ENCODE assay signal across 8 mouse cellular contexts in the genomic region with DNA sequence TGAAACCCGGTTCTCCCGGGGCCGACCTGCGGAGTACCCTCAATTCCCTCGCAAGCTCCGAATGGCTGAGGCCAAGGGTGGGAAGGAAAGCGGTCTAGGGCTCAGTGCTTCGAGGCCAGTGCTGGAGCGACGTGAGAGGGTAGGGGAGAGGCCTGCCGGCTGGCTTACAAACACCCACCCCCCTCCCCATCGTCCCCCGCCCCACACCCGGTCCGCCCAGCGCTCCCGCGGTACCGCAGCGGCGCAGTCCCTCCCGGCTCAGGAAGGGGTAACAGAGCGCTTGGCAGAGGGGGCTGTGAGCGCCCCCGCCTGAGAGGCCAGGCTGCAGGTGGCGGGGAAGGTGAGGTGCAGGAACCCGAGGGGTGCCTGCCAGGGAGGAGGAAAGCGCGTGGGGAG. TPM values are rescaled to one million over a fixed set of nuclear protein-coding genes. Genes with fewer than 3 reads are reported as not detected.
DNase-seq lines count a peak whose midpoint lies in the region; ATAC-seq lines count a peak whose summit lies in the region.

Gene Dmrt3, plus strand, starts transcription at position 287 of the 396 bp plus-strand sequence.

- no peaks in the 10 kb centered on the region for H3K36me3 ChIP-seq in lung, embryonic 16.5 days (ENCODE audit: control insufficient read depth, insufficient read depth, low read length)
- H3K36me3 ChIP-seq in forebrain, embryonic 13.5 days (ENCODE audit: poor library complexity, severe bottlenecking), result no peaks in the 10 kb centered on the region
- no peaks in the 10 kb centered on the region for H3K36me3 ChIP-seq in liver, embryonic 12.5 days
- no peaks in the 10 kb centered on the region for H3K36me3 ChIP-seq in stomach, embryonic 16.5 days (ENCODE audit: control insufficient read depth, insufficient read depth, low read length)

- WGBS in lung, embryonic 16.5 days, result 0% methylated on average over 29 of the region's 29 CpGs
- WGBS in forebrain, embryonic 13.5 days, result under 1% methylated on average over 23 of the region's 29 CpGs
- 2% methylated on average over 24 of the region's 29 CpGs for WGBS in liver, embryonic 12.5 days (ENCODE audit: insufficient replicate concordance)
- WGBS in stomach, embryonic 16.5 days, result 0% methylated on average over 28 of the region's 29 CpGs

- H3K27ac ChIP-seq in lung, embryonic 16.5 days (ENCODE audit: low read length), result no peak within 1 kb of the TSS
- peak within 1 kb of the TSS; percentile 82 for H3K27ac ChIP-seq in forebrain, embryonic 13.5 days
- H3K27ac ChIP-seq in liver, embryonic 12.5 days, result no peak within 1 kb of the TSS
- H3K27ac ChIP-seq in stomach, embryonic 16.5 days (ENCODE audit: low read length), result no peak within 1 kb of the TSS

- no peaks in the 10 kb centered on the region for H3K9me3 ChIP-seq in lung, embryonic 16.5 days (ENCODE audit: control insufficient read depth, low read length)
- no peaks in the 10 kb centered on the region for H3K9me3 ChIP-seq in forebrain, embryonic 13.5 days (replicated peaks)
- no peaks in the 10 kb centered on the region for H3K9me3 ChIP-seq in liver, embryonic 12.5 days (replicated peaks)
- H3K9me3 ChIP-seq in stomach, embryonic 16.5 days (replicated peaks; ENCODE audit: control insufficient read depth, low read length), result no peaks in the 10 kb centered on the region

- H3K27me3 ChIP-seq in lung, embryonic 16.5 days (ENCODE audit: control insufficient read depth, insufficient read depth, low read depth, low read length), result peaks cover 94% of the 10 kb centered on the region
- peaks cover 90% of the 10 kb centered on the region for H3K27me3 ChIP-seq in forebrain, embryonic 13.5 days
- peaks cover 100% of the 10 kb centered on the region for H3K27me3 ChIP-seq in liver, embryonic 12.5 days (replicated peaks)
- peaks cover 88% of the 10 kb centered on the region for H3K27me3 ChIP-seq in stomach, embryonic 16.5 days (ENCODE audit: control insufficient read depth, insufficient read depth, low read length)

- no peak within 1 kb of the TSS for H3K9ac ChIP-seq in lung, embryonic 16.5 days (ENCODE audit: low read length)
- peak within 1 kb of the TSS; percentile 83 for H3K9ac ChIP-seq in forebrain, embryonic 13.5 days
- H3K9ac ChIP-seq in liver, embryonic 12.5 days, result no peak within 1 kb of the TSS
- peak within 1 kb of the TSS; percentile 38; the same call in 1 of the 2 replicates for H3K9ac ChIP-seq in stomach, embryonic 16.5 days (ENCODE audit: low read length)

- H3K4me1 ChIP-seq in lung, embryonic 16.5 days (replicated peaks; ENCODE audit: control insufficient read depth, insufficient read depth, low read length), result peaks cover 25% of the 10 kb centered on the region
- peaks cover 63% of the 10 kb centered on the region for H3K4me1 ChIP-seq in forebrain, embryonic 13.5 days
- H3K4me1 ChIP-seq in liver, embryonic 12.5 days, result peaks cover 23% of the 10 kb centered on the region
- H3K4me1 ChIP-seq in stomach, embryonic 16.5 days (ENCODE audit: control insufficient read depth, insufficient read depth, low read length), result peaks cover 23% of the 10 kb centered on the region

- no peak for DNase-seq in lung, postnatal 4 days
- no peak for DNase-seq in adrenal gland, postnatal 10 days
- DNase-seq in gastrocnemius, postnatal 36 days, result no peak

- H3K4me3 ChIP-seq in lung, embryonic 16.5 days (ENCODE audit: low read length), result peak within 1 kb of the TSS; percentile 34
- peak within 1 kb of the TSS; percentile 55 for H3K4me3 ChIP-seq in forebrain, embryonic 13.5 days
- H3K4me3 ChIP-seq in liver, embryonic 12.5 days, result peak within 1 kb of the TSS; percentile 31
- H3K4me3 ChIP-seq in stomach, embryonic 16.5 days (replicated peaks; ENCODE audit: low read length), result peak within 1 kb of the TSS; percentile 40

- H3K4me2 ChIP-seq in lung, embryonic 16.5 days (ENCODE audit: low read depth, low read length), result peak within 1 kb of the TSS; percentile 46
- H3K4me2 ChIP-seq in forebrain, embryonic 13.5 days, result peak within 1 kb of the TSS; percentile 64
- H3K4me2 ChIP-seq in liver, embryonic 12.5 days, result peak within 1 kb of the TSS; percentile 54
- H3K4me2 ChIP-seq in stomach, embryonic 16.5 days (ENCODE audit: low read depth, low read length), result peak within 1 kb of the TSS; percentile 63

- intact Hi-C loops in gastrocnemius, postnatal 36 days (cut with DNase I), result no loop called here

- ATAC-seq in lung, embryonic 16.5 days (ENCODE audit: low read depth), result peak; percentile 37
- peak; percentile 57 for ATAC-seq in forebrain, embryonic 13.5 days
- no peak for ATAC-seq in liver, embryonic 12.5 days
- ATAC-seq in stomach, embryonic 16.5 days (ENCODE audit: insufficient read depth, low FRiP score), result 0 out of 2 replicates have a peak, but pooled peaks have one; percentile 22
- no peak for ATAC-seq in CD4-positive, CD25-positive, alpha-beta regulatory T cell, adult 4 months

RNA-seq across cellular contexts. Expression of gene Dmrt3, which starts in this region (rescaled TPM):
- 0.20 and 0.44 TPM in 2 replicates for polyA plus RNA-seq in lung, embryonic 16.5 days (2015; fragmentation: Nextera tagmentation; extraction: Ambion mirVana)
- polyA plus RNA-seq in forebrain, embryonic 13.5 days (2015; fragmentation: Nextera tagmentation; extraction: Ambion mirVana), result 6.7 and 7.8 TPM in 2 replicates
- not detected in 2 replicates for polyA plus RNA-seq in liver, embryonic 12.5 days (2016; fragmentation: Nextera tagmentation; extraction: Ambion mirVana)
- 0.19 and 0.27 TPM in 2 replicates for polyA plus RNA-seq in stomach, embryonic 16.5 days (2015; fragmentation: Nextera tagmentation; extraction: Ambion mirVana)
- not detected for polyA plus RNA-seq in CD4-positive, CD25-positive, alpha-beta regulatory T cell, adult 4 months (2017; shearing (Covaris generic))
- total RNA-seq in adrenal gland, postnatal 10 days (2021), result not detected
- not detected for total RNA-seq in gastrocnemius, postnatal 36 days (2021)

Comparison
In these comparisons a context has a peak if more than half of its experiments do, and no peak if none do; other contexts are left out.
1. Peak in ATAC-seq, H3K4me3 ChIP-seq and H3K4me2 ChIP-seq in lung, embryonic 16.5 days; RNA of the gene not detected or under 1 TPM.
2. Peak in ATAC-seq, H3K4me3 ChIP-seq, H3K9ac ChIP-seq and H3K4me2 ChIP-seq in stomach, embryonic 16.5 days; RNA of the gene not detected or under 1 TPM.